Mouse (Mus musculus) large intestine, adult 2 months (tissue): Measurements from ENCODE around the gene Dnttip2. TPM values are rescaled to one million over a fixed set of nuclear protein-coding genes. Genes with fewer than 3 reads are reported as not detected.

Experiments
- DNase-seq: peaks from one replicate; pipeline ENCODE4 v3.0.0-alpha.2; 2012; ENCODE audit warnings: low read depth, low spot score
- WGBS: fragments of 180-500 bp; shearing (Covaris S2); methylation state at CpG from one replicate; pipeline ENCODE4 v1.1.7; 2018; 5-methylcytosine and 5-hydroxymethylcytosine counted together
- polyA plus RNA-seq: library from polyadenylated mRNA; depleted of rRNA; stranded (reverse); fragments of >200 nt; gene quantifications from 2 replicates; pipeline ENCODE4 v1.2.3, GENCODE M21; 2012; rRNA removed

The Dnttip2 gene
- polyA plus RNA-seq, 1 experiment = 5.7 TPM

DNA sequence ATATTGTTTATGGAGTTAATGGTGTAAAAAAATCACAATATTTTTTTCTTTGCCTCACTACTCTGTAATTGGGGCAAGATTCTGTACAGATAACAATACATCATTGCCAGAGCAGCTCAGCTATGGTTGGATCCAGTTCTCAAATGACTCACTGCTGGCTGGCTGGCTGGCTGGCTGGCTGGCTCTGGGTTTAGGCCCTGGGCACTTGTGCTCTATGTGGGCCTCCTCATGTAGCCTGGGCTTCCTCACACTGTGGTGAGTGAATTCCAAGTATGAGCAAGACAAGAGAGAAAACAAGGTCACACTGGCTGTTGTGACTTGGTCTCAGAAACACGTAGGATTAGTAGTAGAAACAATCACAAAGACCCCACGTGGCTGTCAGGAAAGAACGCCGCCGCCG is 43.2 kb downstream of the Dnttip2 start:
- 90% methylated on average over 6 of the region's 6 CpGs for WGBS
- no peak for DNase-seq

- WGBS = 62% methylated on average over 9 of the region's 9 CpGs
- DNase-seq = no peak
These were observed 48.0 kb downstream of the Dnttip2 start for GRCm38 (mm10) chr3:122322226-122322625.

GRCm38 (mm10) chr3:122323841-122324240 is 49.7 kb downstream of the Dnttip2 start:
- DNase-seq = no peak
- WGBS = 73% methylated on average over 6 of the region's 6 CpGs

DNA sequence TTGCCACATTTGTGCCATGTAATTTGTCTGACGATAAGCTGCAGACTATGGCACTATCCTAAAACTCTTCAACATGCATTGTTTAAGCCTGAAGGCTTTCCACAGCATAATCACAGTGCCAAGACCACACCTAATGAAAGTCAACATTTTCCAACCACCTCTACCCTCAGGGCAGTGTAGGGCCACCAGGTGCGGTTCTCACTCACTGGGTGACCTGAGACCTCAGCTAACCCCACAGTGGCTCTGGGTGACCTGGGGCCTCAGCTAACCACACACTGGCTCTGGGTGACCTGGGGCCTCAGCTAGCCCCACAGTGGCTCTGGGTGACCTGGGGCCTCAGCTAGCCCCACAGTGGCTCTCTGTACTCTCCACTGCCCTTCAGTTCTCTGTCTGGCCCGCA is 50.3 kb downstream of the Dnttip2 start:
- no peak for DNase-seq
- WGBS = 59% methylated on average over 3 of the region's 3 CpGs

DNA sequence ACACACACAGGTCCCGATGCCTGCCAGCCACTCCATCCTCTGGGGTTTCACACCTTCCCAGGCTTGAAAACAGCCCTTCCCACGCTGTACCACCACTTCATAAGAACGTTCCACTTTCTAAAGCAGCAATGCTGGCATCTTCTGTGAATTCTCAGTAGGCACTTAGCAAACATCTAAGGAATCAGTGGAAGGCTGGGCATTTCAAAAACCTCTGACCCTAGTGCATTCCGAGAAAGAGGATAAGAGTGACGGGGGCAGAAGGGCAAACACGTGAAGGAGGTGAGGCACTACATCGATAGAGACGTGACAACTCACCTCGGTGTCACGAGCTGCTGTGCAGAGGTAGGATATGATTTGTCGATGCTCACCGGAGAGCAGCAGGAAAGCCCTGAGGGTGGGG is 56.3 kb downstream of the Dnttip2 start:
- 52% methylated on average over 12 of the region's 12 CpGs for WGBS
- DNase-seq = no peak

- 55% methylated on average over 4 of the region's 4 CpGs for WGBS
- no peak for DNase-seq
These were observed 59.3 kb downstream of the Dnttip2 start for GRCm38 (mm10) chr3:122333493-122333892.

DNA sequence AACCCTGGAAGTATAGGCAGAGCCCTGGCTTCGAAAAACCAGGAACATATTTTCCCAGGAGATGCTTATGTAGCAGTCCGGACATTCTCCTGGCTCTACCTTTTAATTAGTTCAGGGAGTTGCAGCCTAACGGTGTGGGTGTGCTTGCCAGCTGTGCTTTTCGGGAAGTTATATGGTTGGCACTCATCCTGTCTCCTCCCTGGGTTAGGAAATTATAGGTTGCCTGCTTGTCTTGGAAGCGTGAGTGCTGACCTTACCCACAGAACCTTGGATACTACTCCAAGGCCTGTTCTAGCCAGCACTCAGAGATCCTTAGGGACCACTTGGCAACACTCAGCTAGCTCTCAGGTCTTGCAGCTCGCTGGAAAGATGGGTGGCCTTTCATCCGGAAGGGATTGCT is 59.7 kb downstream of the Dnttip2 start:
- DNase-seq = no peak
- WGBS = 32% methylated on average over 7 of the region's 7 CpGs

DNA sequence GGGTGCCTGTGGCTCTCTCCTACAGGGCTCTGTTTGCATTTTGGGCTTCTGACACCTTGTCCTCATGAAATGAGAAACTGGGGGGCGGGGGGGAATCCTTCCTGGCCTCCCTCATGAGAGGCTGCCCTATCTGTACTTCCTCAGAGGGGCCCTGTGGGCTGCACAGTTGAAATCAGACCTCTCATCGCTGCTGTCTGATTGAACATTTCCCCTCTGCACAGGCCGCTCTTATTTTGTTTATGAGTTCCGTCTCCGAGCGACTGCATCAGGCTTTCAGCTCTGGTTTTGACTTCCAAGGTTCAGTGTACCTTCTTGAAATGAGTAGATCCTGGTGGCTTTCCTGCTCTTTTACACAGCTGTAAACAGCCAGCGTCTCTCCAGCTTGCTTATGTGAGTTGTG is 60.2 kb downstream of the Dnttip2 start:
- 64% methylated on average over 7 of the region's 7 CpGs for WGBS

More for the DNA sequence above, 60.2 kb downstream of the Dnttip2 start:
- DNase-seq = no peak

Other genes starting within 250 kb of the Dnttip2 start
- gene Abca4, start 229.9 kb upstream of the Dnttip2 start, polyA plus RNA-seq = 0.11 and 0.38 TPM in 2 replicates
- gene Gclm, start 28.8 kb upstream of the Dnttip2 start, polyA plus RNA-seq = 45.9 and 82.3 TPM in 2 replicates
- 50.9 and 90.3 TPM in 2 replicates for gene Bcar3, start 19.7 kb downstream of the Dnttip2 start, polyA plus RNA-seq